Mouse (Mus musculus) small intestine, adult 2 months (tissue): Measurements from ENCODE around the gene Grem1. TPM values are rescaled to one million over a fixed set of nuclear protein-coding genes. Genes with fewer than 3 reads are reported as not detected.

ENCODE experiments used
- H3K27ac ChIP-seq: fragments of 200-500 bp; 2 replicates; pipeline ENCODE4 v1.5.1; 2012; ENCODE audit warnings: low read depth, low read length, control low read depth, inconsistent platforms; ENCODE audit not compliant: insufficient read depth
- H3K27me3 ChIP-seq: fragments of 200-500 bp; 2 replicates; pipeline ENCODE4 v1.6.1; 2012; ENCODE audit warnings: mild to moderate bottlenecking, moderate library complexity, low read length, inconsistent platforms; ENCODE audit not compliant: control insufficient read depth, insufficient read depth
- H3K36me3 ChIP-seq: fragments of 200-500 bp; 2 replicates; pipeline ENCODE4 v1.6.1; 2012; ENCODE audit warnings: mild to moderate bottlenecking, low read length, control low read depth, inconsistent platforms; ENCODE audit not compliant: control insufficient read depth, insufficient read depth
- H3K4me1 ChIP-seq: fragments of 200-500 bp; 2 replicates; pipeline ENCODE4 v1.6.1; 2012; ENCODE audit warnings: low read length, inconsistent platforms, mixed read lengths; ENCODE audit not compliant: control insufficient read depth, insufficient read depth, insufficient read length
- H3K4me3 ChIP-seq: fragments of 200-500 bp; 2 replicates; pipeline ENCODE4 v1.5.1; 2012; ENCODE audit warnings: low read depth, mild to moderate bottlenecking, control low read depth, inconsistent platforms, low read length, moderate library complexity
- CTCF ChIP-seq: fragments of 200-500 bp; IDR thresholded peaks from 2 replicates; pipeline ENCODE4 v1.5.1; 2012; ENCODE audit warnings: low read depth, mild to moderate bottlenecking, control low read depth, inconsistent platforms, low read length, moderate library complexity, mixed read lengths; ENCODE audit not compliant: insufficient replicate concordance, insufficient read length; ENCODE audit errors: extremely low read depth
- POLR2A ChIP-seq: fragments of 200-500 bp; IDR thresholded peaks from 2 replicates; pipeline ENCODE4 v1.6.1; 2012; ENCODE audit warnings: low read depth, mild to moderate bottlenecking, control low read depth, inconsistent platforms, low read length, moderate library complexity
- whole genome bisulfite sequencing: fragments of 180-500 bp; shearing (Covaris S2); methylation state at CpG from one replicate; pipeline ENCODE4 v1.1.7; 2018; 5-methylcytosine and 5-hydroxymethylcytosine counted together
- polyA plus RNA-seq: library from polyadenylated mRNA; depleted of rRNA; stranded (reverse); fragments of >200 nt; gene quantifications from 2 replicates; pipeline ENCODE4 v1.2.3, GENCODE M21; 2012

The Grem1 gene
- polyA plus RNA-seq, 1 experiment: 7.4 TPM

DNA sequence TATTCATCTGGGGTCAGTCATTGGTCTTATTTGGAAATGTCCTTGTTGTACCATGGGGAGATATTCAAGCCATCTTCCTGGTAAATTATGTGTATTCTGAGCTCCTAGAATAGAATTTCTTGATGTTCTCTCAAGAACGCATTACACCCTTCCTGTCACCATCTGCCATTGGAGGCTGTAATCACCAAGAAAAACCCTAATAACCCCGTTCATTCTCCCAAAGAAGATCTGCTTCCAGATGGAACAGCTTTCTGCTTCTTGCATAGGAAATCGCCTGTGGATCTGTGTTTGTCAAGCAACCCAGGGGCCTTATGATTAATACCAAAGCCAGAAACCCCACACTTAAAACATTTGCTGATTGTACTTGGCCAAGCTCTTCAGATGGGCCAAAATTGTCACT is 20.9 kb upstream of the Grem1 start:
- TF ChIP-seq POLR2A (no peak), CTCF (no peak)
- no peak overlapping the region for H3K27ac ChIP-seq
- H3K4me1 ChIP-seq: no peaks in the 10 kb centered on the region
- WGBS: 78% methylated on average over 3 of the region's 3 CpGs
- H3K27me3 ChIP-seq: no peaks in the 10 kb centered on the region
- no peak overlapping the region for H3K4me3 ChIP-seq
- no peaks in the 10 kb centered on the region for H3K36me3 ChIP-seq

DNA sequence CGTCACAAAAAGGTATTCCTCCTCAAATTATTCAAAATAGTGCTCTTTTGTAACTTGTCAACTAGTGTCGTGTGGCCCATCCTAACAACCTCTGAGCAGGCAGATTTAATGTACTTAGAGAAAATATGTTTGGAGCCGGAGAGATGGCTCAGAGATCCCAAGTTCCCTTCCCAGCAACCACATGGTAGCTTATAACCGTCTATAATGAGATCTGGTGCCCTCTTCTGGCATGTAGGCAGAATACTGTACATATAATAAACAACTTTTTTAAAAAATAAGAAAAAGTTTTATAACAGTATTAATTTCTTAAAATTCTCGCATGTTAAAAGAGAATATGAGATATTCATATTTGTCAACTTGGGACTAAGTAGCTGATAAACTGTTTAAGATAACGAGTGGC is 19.6 kb upstream of the Grem1 start:
- WGBS: 65% methylated on average over 6 of the region's 6 CpGs
- H3K27me3 ChIP-seq: no peaks in the 10 kb centered on the region
- no peak for TF ChIP-seq CTCF
- TF ChIP-seq POLR2A: no peak
- H3K36me3 ChIP-seq: no peaks in the 10 kb centered on the region
- no peaks in the 10 kb centered on the region for H3K4me1 ChIP-seq
- H3K4me3 ChIP-seq: no peak overlapping the region
- H3K27ac ChIP-seq: no peak overlapping the region

DNA sequence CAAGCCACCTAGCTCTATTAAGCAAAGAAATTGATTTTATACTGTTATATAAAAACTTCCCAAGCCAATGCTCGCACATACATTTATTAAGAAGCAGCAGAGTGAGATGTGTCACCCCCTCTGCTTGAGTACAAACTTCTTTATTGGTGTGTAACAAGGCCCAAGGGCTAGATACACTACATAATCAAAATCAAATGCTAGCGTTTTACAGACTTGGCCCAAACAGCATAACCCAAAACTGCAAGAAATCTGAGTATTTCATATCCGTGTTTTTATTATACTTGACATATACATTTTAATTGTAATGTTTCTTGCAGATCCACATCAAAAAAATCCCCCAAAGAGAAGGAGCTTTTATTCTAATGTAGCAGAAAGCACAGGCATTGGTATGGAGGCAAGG is 17.9 kb upstream of the Grem1 start:
- Histone ChIP-seq H3K4me3 (no peak overlapping the region), H3K4me1 (no peaks in the 10 kb centered on the region), H3K27ac (no peak overlapping the region), H3K27me3 (no peaks in the 10 kb centered on the region), H3K36me3 (no peaks in the 10 kb centered on the region)
- TF ChIP-seq POLR2A: no peak
- 88% methylated on average over 3 of the region's 3 CpGs for WGBS

DNA sequence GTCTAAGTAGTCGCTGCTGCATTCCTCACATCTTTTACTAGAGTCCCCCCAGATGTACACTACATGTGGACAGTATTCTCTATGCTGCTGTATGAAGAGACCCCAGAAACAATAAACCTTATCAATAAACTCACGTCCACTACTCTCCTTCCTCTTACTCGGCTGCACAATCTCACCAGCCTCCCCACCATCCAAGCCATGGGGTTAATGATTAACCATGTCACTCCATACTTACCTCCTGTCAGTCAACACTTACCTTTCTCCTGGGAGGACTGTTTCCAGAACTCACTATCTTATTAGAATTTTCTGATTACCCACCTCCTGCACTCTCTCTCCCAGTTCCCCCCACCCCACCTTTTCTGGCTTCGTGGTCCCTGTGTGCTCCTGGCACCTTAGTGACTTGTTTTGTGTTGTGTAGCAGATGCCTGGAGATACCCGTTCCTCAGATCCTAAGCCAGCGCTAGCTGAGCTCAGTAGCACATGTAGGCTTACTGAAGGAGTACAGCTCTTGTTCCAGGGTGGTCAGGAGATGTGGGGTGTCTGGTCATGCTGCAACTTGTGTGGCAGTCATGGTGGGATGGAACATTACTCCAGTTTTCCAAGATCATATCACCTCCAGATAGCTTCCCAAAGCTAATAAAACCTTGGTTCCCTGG is 15.8 kb upstream of the Grem1 start:
- WGBS: 32% methylated on average over 6 of the region's 6 CpGs
- no peak for TF ChIP-seq POLR2A
- no peak for TF ChIP-seq CTCF

DNA sequence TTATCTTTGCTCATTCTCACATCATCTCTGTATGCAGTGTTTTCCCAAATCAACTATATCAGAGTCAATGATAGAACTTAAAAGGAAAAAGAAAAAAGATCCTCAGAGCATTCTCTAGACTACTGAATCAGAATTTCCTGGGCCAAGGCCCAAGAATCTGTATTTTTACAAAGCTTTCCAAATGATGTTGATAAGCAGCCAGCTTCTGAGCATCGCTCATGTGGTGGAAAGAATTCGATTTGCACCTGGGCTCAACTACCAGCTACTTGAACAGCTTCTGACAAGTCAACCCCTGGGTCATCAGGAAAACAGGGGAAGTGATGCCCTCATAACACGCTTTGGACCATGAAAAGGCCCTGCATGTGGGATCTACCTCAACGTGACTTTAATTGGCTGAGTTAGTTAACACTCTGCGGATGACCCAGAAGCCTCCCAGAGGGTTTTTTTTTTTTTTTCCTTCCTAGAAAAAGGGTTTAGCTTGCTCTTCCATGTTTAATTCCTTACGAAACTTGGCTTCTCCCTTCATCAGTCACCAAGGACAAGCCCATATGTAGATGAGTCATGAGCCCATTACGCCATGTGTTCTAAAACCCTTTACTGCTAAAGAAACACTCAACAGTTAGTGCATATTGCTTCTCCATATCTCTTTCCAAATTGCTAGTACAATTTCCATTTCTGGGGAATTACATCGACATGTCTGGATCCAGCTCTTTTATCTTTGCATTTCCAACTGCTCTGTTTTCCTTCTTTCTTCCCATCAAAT is 10.3 kb upstream of the Grem1 start:
- WGBS: 81% methylated on average over 8 of the region's 8 CpGs
- Histone ChIP-seq H3K4me3 (no peak overlapping the region), H3K4me1 (no peaks in the 10 kb centered on the region), H3K27me3 (no peaks in the 10 kb centered on the region), H3K27ac (no peak overlapping the region), H3K36me3 (no peaks in the 10 kb centered on the region)
- TF ChIP-seq CTCF (no peak), POLR2A (no peak)

More for the DNA sequence above, 15.8 kb upstream of the Grem1 start:
- H3K36me3 ChIP-seq: no peaks in the 10 kb centered on the region
- H3K4me3 ChIP-seq: no peak overlapping the region
- no peak overlapping the region for H3K27ac ChIP-seq
- no peaks in the 10 kb centered on the region for H3K4me1 ChIP-seq
- no peaks in the 10 kb centered on the region for H3K27me3 ChIP-seq

DNA sequence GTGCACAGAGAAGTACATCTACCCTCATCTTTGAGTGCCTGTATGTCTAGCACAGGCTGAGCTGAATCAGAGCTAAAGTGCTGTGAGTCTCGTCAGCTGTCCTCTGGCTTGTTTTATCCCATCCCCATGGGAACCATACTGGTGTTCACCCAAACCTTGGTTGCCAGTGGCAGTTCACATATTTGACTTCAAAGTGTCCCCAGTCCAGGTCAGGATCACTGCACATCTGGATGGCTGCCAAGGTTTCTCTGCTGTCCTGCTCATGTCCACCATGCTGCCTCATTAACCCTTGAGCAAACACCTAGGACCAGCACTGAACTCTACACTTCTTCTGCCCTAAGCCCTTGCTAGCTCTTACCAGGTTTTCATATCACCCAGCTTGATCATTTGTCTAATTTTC is 7.4 kb upstream of the Grem1 start:
- 45% methylated on average over 1 of the region's 1 CpGs for WGBS
- no peak overlapping the region for H3K4me3 ChIP-seq
- TF ChIP-seq POLR2A: no peak
- TF ChIP-seq CTCF: no peak
- H3K27ac ChIP-seq: no peak overlapping the region
- no peaks in the 10 kb centered on the region for H3K27me3 ChIP-seq
- no peaks in the 10 kb centered on the region for H3K36me3 ChIP-seq
- H3K4me1 ChIP-seq: no peaks in the 10 kb centered on the region

DNA sequence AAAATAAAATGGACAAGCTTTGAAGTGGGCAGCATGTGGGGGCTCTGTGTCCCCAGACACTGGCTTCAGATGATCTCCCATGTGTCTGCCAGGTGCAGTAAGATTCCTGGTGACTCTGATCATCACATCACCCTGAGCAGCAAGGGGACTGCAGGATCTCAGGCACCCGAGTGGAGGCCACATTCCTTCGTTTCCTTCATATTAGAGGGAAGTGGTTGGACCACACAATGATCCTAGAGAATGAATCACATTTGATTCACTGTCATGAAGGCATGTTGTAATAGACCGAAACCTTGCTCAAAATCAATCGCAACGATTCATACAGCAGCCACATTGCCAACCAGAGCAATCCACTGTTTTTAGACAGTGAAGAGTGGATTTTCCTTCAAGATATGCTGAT is 6.5 kb upstream of the Grem1 start:
- Histone ChIP-seq H3K27me3 (no peaks in the 10 kb centered on the region), H3K27ac (no peak overlapping the region), H3K4me1 (no peaks in the 10 kb centered on the region), H3K36me3 (no peaks in the 10 kb centered on the region), H3K4me3 (no peak overlapping the region)
- WGBS: 86% methylated on average over 5 of the region's 5 CpGs
- TF ChIP-seq CTCF: no peak
- TF ChIP-seq POLR2A: no peak
